Mouse (Mus musculus): ENCODE data around the gene Igf2bp3. TPM values are rescaled to one million over a fixed set of nuclear protein-coding genes. Genes with fewer than 3 reads are reported as not detected.
"Not testable (repeated sequence)": the region's sequence is repeated elsewhere in the genome, so short reads cannot be mapped to it uniquely, and the experiment has no call there.

Gene Igf2bp3
- 0.19 to 0.29 TPM in 2 of 3 replicates, not detected in the other for total RNA-seq (2017)

DNA sequence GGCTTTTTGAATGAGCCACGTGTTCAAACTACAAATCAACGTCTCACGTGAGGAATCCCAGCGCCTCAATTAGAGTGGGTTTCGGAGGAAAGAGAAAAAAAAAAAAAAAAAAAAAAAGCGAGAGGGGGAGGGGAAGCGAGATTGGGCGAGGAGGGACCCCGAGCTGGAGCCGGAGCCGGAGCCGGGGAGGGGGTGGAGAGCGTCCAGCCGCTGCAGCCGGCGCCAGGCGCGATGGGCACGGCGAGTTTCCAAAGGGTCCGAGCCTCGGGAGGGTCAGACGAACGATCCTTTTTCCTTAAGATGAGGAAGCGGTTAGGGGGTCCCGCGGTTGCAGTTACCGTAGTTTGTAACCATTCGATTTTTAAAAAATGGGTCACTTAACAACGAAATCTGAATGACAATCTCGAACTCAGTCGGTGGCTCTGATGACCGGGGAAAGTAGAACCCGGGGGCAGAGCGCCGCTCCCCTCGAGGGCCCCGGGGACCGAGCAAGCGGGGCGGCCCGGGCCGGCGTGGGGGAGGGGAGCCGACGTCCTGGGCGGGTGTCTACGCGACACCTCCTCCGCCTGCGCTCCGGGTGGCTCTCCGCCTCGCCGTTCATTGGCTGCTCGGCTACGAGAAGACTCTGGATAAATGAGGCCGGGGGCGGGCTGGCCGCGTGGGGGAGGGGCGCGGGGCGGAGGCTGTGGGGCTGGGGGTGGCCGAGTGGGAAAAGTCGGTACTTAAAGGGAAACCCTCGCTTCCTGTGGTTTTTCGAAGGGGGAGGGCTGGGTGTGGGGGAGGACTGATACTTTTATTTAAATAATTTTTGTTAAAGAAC is at the start of gene Igf2bp3:
Igf2bp3 (minus strand) TSS at position 30 of the 820 bp plus-strand sequence.
- ATAC-seq (replicated peaks; ENCODE audit: insufficient number of reproducible peaks, low FRiP score, low TSS enrichment, poor library complexity, severe bottlenecking) = no peak

DNA sequence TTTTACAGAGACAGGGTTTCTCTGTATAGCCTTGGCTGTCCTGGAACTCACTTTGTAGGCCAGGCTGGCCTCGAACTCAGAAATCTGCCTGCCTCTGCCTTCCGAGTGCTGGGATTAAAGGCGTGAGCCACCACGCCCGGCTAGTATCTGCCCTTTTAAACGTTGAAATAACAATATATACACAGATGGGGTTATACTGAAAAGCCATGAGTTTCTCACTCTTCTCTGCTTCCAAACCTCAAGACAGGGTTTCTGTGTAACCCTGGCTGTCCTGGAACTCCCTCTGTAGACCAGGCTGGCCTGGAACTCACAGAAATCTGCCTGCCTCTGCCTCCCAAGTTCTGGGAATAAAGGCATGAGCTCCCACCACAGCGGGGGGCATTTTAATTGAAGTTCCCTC is 49.7 kb upstream of the Igf2bp3 start:
- not testable (repeated sequence) for ATAC-seq (replicated peaks; ENCODE audit: insufficient number of reproducible peaks, low FRiP score, low TSS enrichment, poor library complexity, severe bottlenecking)

DNA sequence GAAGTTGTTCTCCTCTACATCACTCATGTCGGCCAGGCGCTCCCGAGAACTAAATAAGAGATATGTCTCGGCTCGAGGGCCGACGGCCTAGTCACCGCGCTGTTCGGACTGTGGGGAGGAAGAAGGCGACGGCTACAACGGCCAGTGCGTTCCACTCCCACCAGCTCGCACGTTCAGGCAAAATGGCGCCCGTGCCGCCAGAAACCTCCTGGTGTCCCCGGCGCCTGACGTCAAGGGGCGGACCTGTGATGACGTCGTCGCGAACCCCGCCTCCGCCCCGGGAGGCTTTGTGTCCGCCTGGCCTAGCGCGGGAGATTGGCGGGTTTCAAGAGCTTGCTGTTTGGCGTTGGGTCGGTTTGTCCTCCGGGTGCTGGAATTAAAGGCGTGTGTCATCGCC is 49.1 kb upstream of the Igf2bp3 start, which contains the start of gene Tra2a:
Tra2a (minus strand) TSS at position 187 of the 397 bp plus-strand sequence.
- peak; percentile 97 for ATAC-seq (replicated peaks; ENCODE audit: insufficient number of reproducible peaks, low FRiP score, low TSS enrichment, poor library complexity, severe bottlenecking)

- peak; percentile 34; the same call in 1 of the 2 replicates for ATAC-seq (replicated peaks; ENCODE audit: insufficient number of reproducible peaks, low FRiP score, low TSS enrichment, poor library complexity, severe bottlenecking)
Observed at GRCm38 (mm10) chr6:49263081-49263846, 48.5 kb upstream of the Igf2bp3 start.

DNA sequence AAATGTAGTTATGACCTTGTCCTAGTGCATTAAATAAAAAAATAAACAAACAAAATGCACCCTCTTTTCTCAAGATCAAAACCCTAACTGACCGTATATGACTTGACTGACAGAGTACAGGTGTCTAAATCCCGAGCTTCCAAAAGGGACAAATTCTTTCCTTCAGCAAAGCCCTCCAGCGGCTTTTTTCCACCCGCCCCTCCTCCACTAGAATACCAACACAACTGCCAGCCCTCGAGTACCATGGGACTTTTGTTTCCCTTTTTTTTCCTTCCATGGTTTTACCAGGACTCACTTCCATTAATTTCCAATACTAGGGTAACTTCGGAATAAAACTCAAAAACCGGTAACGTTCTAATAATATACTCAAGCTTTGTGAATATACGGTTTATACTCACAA is 47.7 kb upstream of the Igf2bp3 start:
- ATAC-seq (replicated peaks; ENCODE audit: insufficient number of reproducible peaks, low FRiP score, low TSS enrichment, poor library complexity, severe bottlenecking) = no peak

GRCm38 (mm10) chr6:49259711-49260110 is 45.0 kb upstream of the Igf2bp3 start:
- ATAC-seq (replicated peaks; ENCODE audit: insufficient number of reproducible peaks, low FRiP score, low TSS enrichment, poor library complexity, severe bottlenecking) = no peak

- no peak; the same call in 1 of the 2 replicates for ATAC-seq (replicated peaks; ENCODE audit: insufficient number of reproducible peaks, low FRiP score, low TSS enrichment, poor library complexity, severe bottlenecking)
Observed at GRCm38 (mm10) chr6:49257880-49258279, 43.1 kb upstream of the Igf2bp3 start.

GRCm38 (mm10) chr6:49252207-49252606 is 37.5 kb upstream of the Igf2bp3 start:
- ATAC-seq (replicated peaks; ENCODE audit: insufficient number of reproducible peaks, low FRiP score, low TSS enrichment, poor library complexity, severe bottlenecking) = no peak

GRCm38 (mm10) chr6:49251199-49251598 is 36.4 kb upstream of the Igf2bp3 start:
- no peak for ATAC-seq (replicated peaks; ENCODE audit: insufficient number of reproducible peaks, low FRiP score, low TSS enrichment, poor library complexity, severe bottlenecking)

DNA sequence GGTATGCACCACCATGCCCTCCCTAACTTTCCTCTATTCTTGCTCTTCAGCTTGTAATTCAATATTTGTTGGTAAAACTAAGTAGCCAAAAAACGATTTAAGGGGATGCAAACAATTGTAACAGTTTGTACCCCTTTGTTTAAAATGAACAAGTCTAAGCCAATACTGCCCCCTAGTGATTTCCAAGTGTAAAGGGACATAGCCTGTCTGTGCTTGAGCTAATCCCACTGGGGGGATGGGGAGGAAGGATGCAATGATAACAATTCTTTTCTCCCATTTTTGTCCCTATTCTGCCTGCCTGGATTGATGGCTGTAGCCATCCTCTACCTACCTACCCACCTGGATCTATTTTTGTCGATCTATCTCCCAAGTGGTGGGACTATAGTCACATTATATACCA is 32.5 kb upstream of the Igf2bp3 start:
- ATAC-seq (replicated peaks; ENCODE audit: insufficient number of reproducible peaks, low FRiP score, low TSS enrichment, poor library complexity, severe bottlenecking) = no peak

GRCm38 (mm10) chr6:49242331-49242730 is 27.6 kb upstream of the Igf2bp3 start:
- no peak for ATAC-seq (replicated peaks; ENCODE audit: insufficient number of reproducible peaks, low FRiP score, low TSS enrichment, poor library complexity, severe bottlenecking)

DNA sequence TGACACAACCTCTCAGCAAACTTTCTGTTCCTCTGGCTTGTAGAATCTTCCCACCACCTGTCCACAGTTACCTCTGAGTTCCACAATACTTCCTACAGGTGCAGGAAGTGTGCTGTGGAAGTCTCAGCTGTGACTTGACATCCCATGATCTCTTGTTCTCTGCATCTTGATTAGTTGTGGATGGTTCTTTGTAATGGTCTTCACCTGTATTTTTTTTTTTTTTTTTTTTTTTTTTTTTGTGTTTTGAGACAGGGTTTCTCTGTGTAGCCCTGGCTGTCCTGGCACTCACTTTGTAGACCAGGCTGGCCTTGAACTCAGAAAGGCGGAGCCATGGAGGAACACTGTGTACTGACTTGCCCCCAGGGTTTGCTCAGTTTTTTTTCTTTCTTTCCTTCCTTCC is 26.8 kb upstream of the Igf2bp3 start:
- ATAC-seq (replicated peaks; ENCODE audit: insufficient number of reproducible peaks, low FRiP score, low TSS enrichment, poor library complexity, severe bottlenecking) = no peak

DNA sequence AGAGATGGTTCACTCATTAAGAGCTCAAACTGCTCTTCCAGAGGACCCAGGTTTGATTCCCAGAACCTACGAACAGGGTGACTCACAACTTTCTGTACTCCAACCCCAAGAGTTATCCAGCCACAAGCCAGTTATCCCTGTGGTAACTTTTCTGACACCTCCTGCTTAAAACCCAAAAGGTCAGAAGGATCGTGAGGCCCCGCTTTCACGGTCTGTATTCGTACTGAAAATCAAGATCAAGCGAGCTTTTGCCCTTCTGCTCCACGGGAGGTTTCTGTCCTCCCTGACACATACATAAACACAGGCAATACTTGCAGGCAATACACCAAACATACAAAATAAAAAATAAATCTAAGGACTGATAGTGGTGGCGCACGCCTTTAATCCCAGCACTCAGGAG is 21.6 kb upstream of the Igf2bp3 start:
- peak; percentile 100 for ATAC-seq (replicated peaks; ENCODE audit: insufficient number of reproducible peaks, low FRiP score, low TSS enrichment, poor library complexity, severe bottlenecking)

- ATAC-seq (replicated peaks; ENCODE audit: insufficient number of reproducible peaks, low FRiP score, low TSS enrichment, poor library complexity, severe bottlenecking) = 0 out of 2 replicates have a peak, but pooled peaks have one; percentile 53
Observed at GRCm38 (mm10) chr6:49233356-49233755, 18.6 kb upstream of the Igf2bp3 start.

GRCm38 (mm10) chr6:49228126-49228679 is 13.4 kb upstream of the Igf2bp3 start:
- 0 out of 2 replicates have a peak, but pooled peaks have one; percentile 19 for ATAC-seq (replicated peaks; ENCODE audit: insufficient number of reproducible peaks, low FRiP score, low TSS enrichment, poor library complexity, severe bottlenecking)

DNA sequence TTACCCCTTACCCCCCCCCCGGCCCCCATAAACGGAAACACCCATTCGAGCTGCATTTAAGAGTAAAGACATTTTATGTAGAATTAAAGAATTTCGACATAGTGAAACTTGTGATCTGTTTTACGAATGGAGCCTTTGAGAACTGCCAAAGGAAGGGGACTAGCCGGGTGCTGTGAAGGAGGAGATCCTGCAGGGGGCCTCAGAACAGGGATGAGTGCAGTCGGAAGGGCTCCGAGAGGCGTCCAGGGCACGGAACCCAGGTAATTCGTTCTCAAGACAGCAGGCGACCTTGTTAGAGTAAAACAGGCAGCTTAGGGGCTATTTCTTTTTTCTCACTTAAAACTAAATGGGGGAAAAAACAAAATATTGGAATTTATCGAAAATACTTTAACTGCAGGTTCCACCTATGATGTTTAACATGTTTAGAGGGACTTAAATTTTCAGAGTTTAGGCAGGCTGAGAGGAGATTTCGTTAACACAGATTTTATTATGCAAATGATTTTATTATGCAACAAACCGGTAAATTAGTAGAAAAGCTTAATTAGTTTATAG is 12.5 kb upstream of the Igf2bp3 start:
- ATAC-seq (replicated peaks; ENCODE audit: insufficient number of reproducible peaks, low FRiP score, low TSS enrichment, poor library complexity, severe bottlenecking) = no peak

DNA sequence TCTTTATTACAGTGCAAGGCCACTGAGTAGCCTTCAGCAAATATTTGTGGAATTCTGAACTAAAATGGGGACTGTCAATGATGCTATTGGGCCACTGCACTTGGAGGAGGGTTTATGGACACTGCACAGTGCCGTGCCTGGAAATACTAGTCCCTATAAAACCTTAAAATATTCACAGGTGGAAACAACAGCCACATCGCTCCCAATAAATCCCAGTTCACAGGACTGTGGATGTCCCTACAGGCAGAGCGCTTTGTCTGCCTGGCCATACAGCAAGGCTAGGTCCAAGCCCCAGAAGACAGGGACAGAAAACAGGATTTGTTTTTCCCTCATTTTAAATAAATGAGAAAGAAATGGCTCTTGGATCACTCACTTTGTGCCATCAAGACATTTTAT is 11.0 kb upstream of the Igf2bp3 start:
- ATAC-seq (replicated peaks; ENCODE audit: insufficient number of reproducible peaks, low FRiP score, low TSS enrichment, poor library complexity, severe bottlenecking) = no peak

GRCm38 (mm10) chr6:49224923-49225727 is 10.4 kb upstream of the Igf2bp3 start:
- no peak for ATAC-seq (replicated peaks; ENCODE audit: insufficient number of reproducible peaks, low FRiP score, low TSS enrichment, poor library complexity, severe bottlenecking)

All from monocyte, adult 5-6 weeks (primary cell).